Comparison of ENCODE assay signal across 8 mouse cellular contexts in the genomic region with DNA sequence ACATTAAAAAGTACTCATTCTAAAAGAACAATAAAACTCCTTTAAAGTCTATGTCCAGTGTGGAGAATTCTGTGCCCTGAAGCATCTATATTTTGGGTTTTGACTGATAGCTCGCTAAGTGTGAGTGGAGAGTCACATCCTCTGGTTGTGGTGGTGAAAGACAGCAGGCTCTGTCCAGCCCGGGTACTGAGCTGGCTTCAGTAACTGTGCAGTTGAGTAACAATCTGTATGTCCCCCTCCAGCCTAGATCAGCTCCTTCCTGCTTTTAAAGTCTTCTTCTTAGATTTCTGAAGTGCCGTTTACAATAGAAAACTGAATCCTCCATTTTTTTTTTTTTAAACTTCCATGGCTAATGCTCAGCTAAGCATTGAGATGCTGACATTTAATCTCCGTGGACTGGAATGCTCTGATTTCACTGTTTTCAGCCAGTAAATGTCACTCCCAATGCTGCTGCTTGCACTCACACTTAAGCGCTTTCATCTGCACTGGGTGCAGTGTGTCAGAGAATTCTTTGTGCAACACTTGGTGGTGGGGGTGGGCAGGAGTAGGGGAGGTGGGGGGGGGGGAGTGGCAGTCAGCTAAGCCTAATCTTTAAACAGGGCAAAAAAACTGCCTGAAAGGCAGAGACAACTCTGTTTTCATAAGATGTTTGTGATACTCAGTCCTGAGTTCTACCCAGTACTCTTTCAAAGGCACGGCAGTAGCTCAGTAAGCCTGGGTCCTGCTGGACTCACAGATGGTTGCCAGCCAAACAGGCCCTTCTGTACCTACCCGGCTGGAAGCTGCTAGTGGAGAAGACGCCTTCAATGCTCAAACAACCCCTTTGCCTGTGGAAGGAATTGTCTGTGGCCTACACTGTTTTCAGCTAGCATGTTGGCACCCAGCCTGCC. TPM values are rescaled to one million over a fixed set of nuclear protein-coding genes. Genes with fewer than 3 reads are reported as not detected.
DNase-seq lines count a peak whose midpoint lies in the region; ATAC-seq and TF ChIP-seq lines count a peak whose summit lies in the region.

No protein-coding gene starts in this region.

- peaks cover 27% of the 10 kb centered on the region for H3K4me1 ChIP-seq in intestine, embryonic 14.5 days (replicated peaks; ENCODE audit: control insufficient read depth, insufficient read depth, low read length)
- H3K4me1 ChIP-seq in intestine, postnatal 0 days (replicated peaks; ENCODE audit: control insufficient read depth, insufficient read depth, low read length), result peaks cover 13% of the 10 kb centered on the region; the same call in 1 of the 2 replicates
- peaks cover 11% of the 10 kb centered on the region for H3K4me1 ChIP-seq in hindbrain, embryonic 16.5 days (ENCODE audit: control insufficient read depth, insufficient read depth, low read depth, low read length)
- H3K4me1 ChIP-seq in midbrain, embryonic 15.5 days, result peaks cover 26% of the 10 kb centered on the region

- H3K4me2 ChIP-seq in intestine, embryonic 14.5 days (ENCODE audit: low read length), result no peak overlapping the region
- no peak overlapping the region for H3K4me2 ChIP-seq in intestine, postnatal 0 days (replicated peaks; ENCODE audit: low read depth)
- H3K4me2 ChIP-seq in hindbrain, embryonic 16.5 days (ENCODE audit: low read length), result no peak overlapping the region
- no peak overlapping the region for H3K4me2 ChIP-seq in midbrain, embryonic 15.5 days

- ATAC-seq in intestine, embryonic 14.5 days (replicated peaks; ENCODE audit: low FRiP score, low TSS enrichment, low read depth), result no peak
- ATAC-seq in intestine, postnatal 0 days, result no peak
- peak; percentile 60 for ATAC-seq in hindbrain, embryonic 16.5 days
- ATAC-seq in midbrain, embryonic 15.5 days (replicated peaks), result peak; percentile 44; the same call in 1 of the 2 replicates

- H3K9ac ChIP-seq in intestine, embryonic 14.5 days (ENCODE audit: low read length), result no peak overlapping the region
- no peak overlapping the region for H3K9ac ChIP-seq in intestine, postnatal 0 days (ENCODE audit: low read depth, low read length)
- H3K9ac ChIP-seq in hindbrain, embryonic 16.5 days (ENCODE audit: low read depth, low read length), result no peak overlapping the region
- no peak overlapping the region for H3K9ac ChIP-seq in midbrain, embryonic 15.5 days

- no peaks in the 10 kb centered on the region for H3K36me3 ChIP-seq in intestine, embryonic 14.5 days (ENCODE audit: control insufficient read depth, insufficient read depth, low read length)
- H3K36me3 ChIP-seq in intestine, postnatal 0 days (ENCODE audit: control insufficient read depth, insufficient read depth), result no peaks in the 10 kb centered on the region
- H3K36me3 ChIP-seq in hindbrain, embryonic 16.5 days (ENCODE audit: control insufficient read depth, insufficient read depth, low read length), result no peaks in the 10 kb centered on the region
- H3K36me3 ChIP-seq in midbrain, embryonic 15.5 days (replicated peaks), result no peaks in the 10 kb centered on the region

- no peaks in the 10 kb centered on the region for H3K27me3 ChIP-seq in intestine, embryonic 14.5 days (replicated peaks; ENCODE audit: control insufficient read depth, insufficient read depth, low read length)
- no peaks in the 10 kb centered on the region for H3K27me3 ChIP-seq in intestine, postnatal 0 days (replicated peaks; ENCODE audit: control insufficient read depth, insufficient read depth, low read length)
- no peaks in the 10 kb centered on the region for H3K27me3 ChIP-seq in hindbrain, embryonic 16.5 days (replicated peaks; ENCODE audit: control insufficient read depth, insufficient read depth, low read length)
- no peaks in the 10 kb centered on the region for H3K27me3 ChIP-seq in midbrain, embryonic 15.5 days (replicated peaks)

- H3K27ac ChIP-seq in intestine, embryonic 14.5 days (ENCODE audit: low read depth), result peak overlapping the region; percentile 29; the same call in 1 of the 2 replicates
- no peak overlapping the region for H3K27ac ChIP-seq in intestine, postnatal 0 days (ENCODE audit: low read depth, low read length)
- peak overlapping the region; percentile 46; the same call in 1 of the 2 replicates for H3K27ac ChIP-seq in hindbrain, embryonic 16.5 days (ENCODE audit: low read depth, low read length)
- H3K27ac ChIP-seq in midbrain, embryonic 15.5 days, result 0 out of 2 replicates have a peak overlapping the region, but pooled peaks have one; percentile 24

- no peak overlapping the region for H3K4me3 ChIP-seq in intestine, embryonic 14.5 days (ENCODE audit: low read depth, low read length)
- no peak overlapping the region for H3K4me3 ChIP-seq in intestine, postnatal 0 days (ENCODE audit: low read depth, low read length)
- H3K4me3 ChIP-seq in hindbrain, embryonic 16.5 days (ENCODE audit: low read length), result no peak overlapping the region
- H3K4me3 ChIP-seq in midbrain, embryonic 15.5 days, result no peak overlapping the region

- WGBS in intestine, embryonic 14.5 days, result 25% methylated on average over 8 of the region's 8 CpGs
- WGBS in intestine, postnatal 0 days, result 34% methylated on average over 8 of the region's 8 CpGs
- 34% methylated on average over 8 of the region's 8 CpGs for WGBS in hindbrain, embryonic 16.5 days
- WGBS in midbrain, embryonic 15.5 days, result 17% methylated on average over 8 of the region's 8 CpGs

- no peak for DNase-seq in intestine, embryonic 14.5 days (ENCODE audit: low spot score)
- peak; percentile 54 for DNase-seq in embryo, embryonic 11 days
- no peak for DNase-seq in adrenal gland, adult 8-10 months
- no peak for DNase-seq in right cerebral cortex, postnatal 14 days
- no peak for DNase-seq in kidney, postnatal 4 days

- no peak for TF ChIP-seq CTCF in intestine, postnatal 0 days (IDR thresholded peaks at IDR 0.05; ENCODE audit: low read depth)

- H3K9me3 ChIP-seq in intestine, embryonic 14.5 days (ENCODE audit: control insufficient read depth, low read length), result no peaks in the 10 kb centered on the region
- no peaks in the 10 kb centered on the region for H3K9me3 ChIP-seq in intestine, postnatal 0 days (ENCODE audit: control insufficient read depth)
- no peaks in the 10 kb centered on the region for H3K9me3 ChIP-seq in hindbrain, embryonic 16.5 days (ENCODE audit: control insufficient read depth, low read length)
- no peaks in the 10 kb centered on the region for H3K9me3 ChIP-seq in midbrain, embryonic 15.5 days

RNA-seq across cellular contexts. Expression of gene Alg14, which starts 52.7 kb away (rescaled TPM):
- 43.0 and 46.8 TPM in 2 replicates for polyA plus RNA-seq in intestine, embryonic 14.5 days (2014; fragmentation: Nextera tagmentation; extraction: Ambion mirVana)
- polyA plus RNA-seq in intestine, postnatal 0 days (2015; fragmentation: Nextera tagmentation; extraction: Ambion mirVana), result 25.6 and 26.1 TPM in 2 replicates
- 41.3 and 44.8 TPM in 2 replicates for polyA plus RNA-seq in hindbrain, embryonic 16.5 days (2015; fragmentation: Nextera tagmentation; extraction: Ambion mirVana)
- 33.3 and 38.2 TPM in 2 replicates for polyA plus RNA-seq in midbrain, embryonic 15.5 days (2015; fragmentation: Nextera tagmentation; extraction: Ambion mirVana)
- 10 to 100 TPM; 29.3 to 43.6 (median 33.2) TPM for total RNA-seq in adrenal gland, adult 8-10 months (2022)

Comparison
In these comparisons a context has a peak if more than half of its experiments do, and no peak if none do; other contexts are left out.
1. ATAC-seq: peak in hindbrain, embryonic 16.5 days (single experiment) and midbrain, embryonic 15.5 days (single experiment); none in intestine, embryonic 14.5 days (single experiment) and intestine, postnatal 0 days (single experiment).